Mouse (Mus musculus) liver, postnatal 0 days (tissue): ENCODE measurements around the gene Ccdc144b. TPM values are rescaled to one million over a fixed set of nuclear protein-coding genes. Genes with fewer than 3 reads are reported as not detected.

Experiments
- ATAC-seq: fragments of 200-750 bp; cut with Nextera tagmentation; 2 replicates; pipeline ENCODE4 v1.8.0; 2017; ENCODE audit warnings: mild to moderate bottlenecking, moderate library complexity
- DNase-seq: peaks from one replicate; pipeline ENCODE4 v3.0.0-alpha.2; 2016
- H3K27ac ChIP-seq: fragments of 300-500 bp; sonication (generic); 2 replicates; pipeline ENCODE4 v1.5.1; 2014; ENCODE audit warnings: antibody characterized with exemption, moderate library complexity, mild to moderate bottlenecking, low read depth
- H3K27me3 ChIP-seq: fragments of 300-500 bp; sonication (generic); 2 replicates; pipeline ENCODE4 v1.6.1; 2014; ENCODE audit warnings: low read length, control low read depth, mixed read lengths; ENCODE audit not compliant: insufficient read depth
- H3K36me3 ChIP-seq: fragments of 300-500 bp; sonication (generic); replicated peaks from 2 replicates; pipeline ENCODE4 v1.6.1; 2014; ENCODE audit warnings: mild to moderate bottlenecking, control low read depth, low read length, moderate library complexity, mixed read lengths; ENCODE audit not compliant: insufficient read depth
- H3K4me1 ChIP-seq: fragments of 300-500 bp; sonication (generic); 2 replicates; pipeline ENCODE4 v1.6.1; 2014; ENCODE audit warnings: antibody characterized with exemption, mild to moderate bottlenecking, control low read depth; ENCODE audit not compliant: insufficient read depth
- H3K4me2 ChIP-seq: fragments of 300-500 bp; sonication (generic); 2 replicates; pipeline ENCODE4 v1.6.1; 2014; ENCODE audit warnings: low read depth, mild to moderate bottlenecking, low read length, moderate library complexity, mixed read lengths
- H3K4me3 ChIP-seq: fragments of 300-500 bp; sonication (generic); 2 replicates; pipeline ENCODE4 v1.5.1; 2014; ENCODE audit warnings: low read depth, low read length
- H3K9ac ChIP-seq: fragments of 300-500 bp; sonication (generic); replicated peaks from 2 replicates; pipeline ENCODE4 v1.6.1; 2014; ENCODE audit warnings: mild to moderate bottlenecking, moderate library complexity
- H3K9me3 ChIP-seq: fragments of 300-500 bp; sonication (generic); 2 replicates; pipeline ENCODE4 v1.6.1; 2016; ENCODE audit warnings: mild to moderate bottlenecking, control low read depth, low read length, mixed read lengths
- CTCF ChIP-seq: sonication (generic); IDR thresholded peaks from 2 replicates; pipeline ENCODE4 v1.5.1; 2016; ENCODE audit warnings: antibody characterized with exemption, low read depth
- EP300 ChIP-seq: IDR thresholded peaks from 2 replicates; pipeline ENCODE4 v1.6.1; 2016; ENCODE audit warnings: antibody characterized with exemption, low read depth, mild to moderate bottlenecking
- WGBS: fragments of 180-500 bp; shearing (Covaris S2); extraction: QIAGEN DNeasy Blood & Tissue Kit; methylation state at CpG from one replicate; pipeline ENCODE4 v1.1.7; 2014; ENCODE audit not compliant: insufficient replicate concordance; 5-methylcytosine and 5-hydroxymethylcytosine counted together
- polyA plus RNA-seq: library from polyadenylated mRNA; unstranded; fragments of >200 nt; fragmentation: Nextera tagmentation; extraction: Ambion mirVana; gene quantifications from 2 replicates; pipeline ENCODE4 v1.2.1, GENCODE M21; 2015

Ccdc144b gene
- polyA plus RNA-seq, 1 experiment from 2014 or later: not detected

- H3K27ac ChIP-seq: no peak overlapping the region
- H3K9me3 ChIP-seq: no peaks in the 10 kb centered on the region
- TF ChIP-seq EP300: no peak
- no peak for TF ChIP-seq CTCF
- no peaks in the 10 kb centered on the region for H3K36me3 ChIP-seq
- DNase-seq: no peak
- H3K9ac ChIP-seq: no peak overlapping the region
- H3K4me2 ChIP-seq: no peak overlapping the region
- H3K27me3 ChIP-seq: no peaks in the 10 kb centered on the region
- H3K4me3 ChIP-seq: no peak overlapping the region
- no peaks in the 10 kb centered on the region for H3K4me1 ChIP-seq
- ATAC-seq: no peak
These were observed 8.8 kb downstream of the Ccdc144b start for GRCm38 (mm10) chr3:36044520-36044919.

DNA sequence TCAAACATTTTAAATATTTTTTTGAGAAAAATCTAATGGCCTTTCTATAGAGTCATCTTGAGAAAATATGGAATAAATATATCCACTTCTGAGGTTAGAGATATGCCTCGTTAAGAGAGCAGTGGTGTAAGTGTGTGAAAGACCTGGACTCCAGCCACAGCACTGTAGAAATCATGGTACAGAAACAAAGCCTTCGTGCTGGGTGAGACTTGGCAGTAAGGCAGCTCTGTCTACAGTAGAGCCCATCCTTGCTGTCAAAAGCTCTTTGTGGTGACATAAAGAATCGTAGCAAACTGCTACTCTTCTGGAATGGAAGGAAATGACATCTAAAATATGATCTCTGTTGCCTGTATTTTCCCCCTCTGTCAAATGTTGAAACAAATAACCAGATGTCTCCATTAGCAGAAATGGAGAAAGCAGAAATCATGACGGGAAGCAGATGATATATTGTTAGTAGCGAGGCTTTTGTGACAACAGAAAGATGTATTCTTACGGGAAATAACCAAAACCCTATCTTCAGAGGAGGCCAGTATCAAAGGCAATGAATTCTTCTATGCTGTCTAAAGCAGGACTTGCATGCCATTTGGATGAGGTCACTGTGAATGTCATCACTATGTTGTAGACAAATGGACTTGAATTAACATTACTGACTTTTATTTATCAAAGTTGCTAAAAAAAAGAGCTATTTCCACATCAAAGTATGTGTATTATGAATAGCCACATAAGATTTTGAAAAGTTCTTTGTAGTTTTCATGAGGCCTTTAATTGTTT lies 21.4 kb downstream of the Ccdc144b start:
- H3K36me3 ChIP-seq: no peaks in the 10 kb centered on the region
- no peaks in the 10 kb centered on the region for H3K27me3 ChIP-seq
- TF ChIP-seq CTCF: no peak
- no peak for TF ChIP-seq EP300
- H3K4me1 ChIP-seq: no peaks in the 10 kb centered on the region
- WGBS: 58% methylated on average over 6 of the region's 6 CpGs
- DNase-seq (no peak), ATAC-seq (no peak)
- H3K4me2 ChIP-seq: no peak overlapping the region
- H3K9me3 ChIP-seq: no peaks in the 10 kb centered on the region
- H3K9ac ChIP-seq: no peak overlapping the region
- H3K4me3 ChIP-seq: no peak overlapping the region
- H3K27ac ChIP-seq: no peak overlapping the region

DNA sequence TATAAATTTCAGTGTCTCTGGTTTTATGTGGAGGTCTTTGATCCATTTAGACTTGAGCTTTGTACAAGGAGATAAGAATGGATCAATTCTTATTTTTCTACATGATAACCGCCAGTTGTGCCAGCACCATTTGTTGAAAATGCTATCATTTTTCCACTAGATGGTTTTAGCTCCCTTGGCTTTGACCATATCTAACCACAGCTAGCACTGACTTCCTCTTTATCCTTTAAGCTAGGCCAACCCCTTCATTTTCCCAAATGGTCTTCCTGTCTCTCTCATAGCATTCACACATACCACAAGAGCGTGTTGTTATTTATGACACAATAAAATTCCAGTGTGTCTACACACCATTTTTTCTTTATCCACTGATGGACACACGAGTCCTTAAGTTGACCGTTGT lies 23.4 kb downstream of the Ccdc144b start:
- 58% methylated on average over 4 of the region's 4 CpGs for WGBS
- no peak for TF ChIP-seq EP300

GRCm38 (mm10) chr3:36025732-36026131 lies 27.6 kb downstream of the Ccdc144b start:
- Histone ChIP-seq H3K9me3 (no peaks in the 10 kb centered on the region), H3K4me1 (no peaks in the 10 kb centered on the region), H3K4me3 (no peak overlapping the region), H3K9ac (no peak overlapping the region), H3K36me3 (no peaks in the 10 kb centered on the region), H3K27me3 (no peaks in the 10 kb centered on the region), H3K4me2 (no peak overlapping the region), H3K27ac (no peak overlapping the region)
- TF ChIP-seq CTCF (no peak), EP300 (no peak)
- WGBS: 78% methylated on average over 6 of the region's 6 CpGs
- DNase-seq (no peak), ATAC-seq (no peak)

More for the DNA sequence above, 23.4 kb downstream of the Ccdc144b start:
- Histone ChIP-seq H3K4me2 (no peak overlapping the region), H3K9ac (no peak overlapping the region), H3K27ac (no peak overlapping the region), H3K27me3 (no peaks in the 10 kb centered on the region), H3K36me3 (no peaks in the 10 kb centered on the region), H3K4me3 (no peak overlapping the region), H3K4me1 (no peaks in the 10 kb centered on the region), H3K9me3 (no peaks in the 10 kb centered on the region)
- no peak for ATAC-seq
- DNase-seq: no peak

- Histone ChIP-seq H3K36me3 (no peaks in the 10 kb centered on the region), H3K27ac (no peak overlapping the region), H3K27me3 (no peaks in the 10 kb centered on the region), H3K9ac (no peak overlapping the region), H3K4me3 (no peak overlapping the region), H3K9me3 (no peaks in the 10 kb centered on the region), H3K4me1 (no peaks in the 10 kb centered on the region), H3K4me2 (no peak overlapping the region)
- WGBS: 70% methylated on average over 3 of the region's 3 CpGs
- no peak for DNase-seq
- TF ChIP-seq CTCF (no peak), EP300 (no peak)
- ATAC-seq: no peak
These were observed 42.1 kb downstream of the Ccdc144b start for GRCm38 (mm10) chr3:36011239-36011638.

GRCm38 (mm10) chr3:36008411-36009154 lies 44.8 kb downstream of the Ccdc144b start:
- Histone ChIP-seq H3K4me1 (no peaks in the 10 kb centered on the region), H3K27me3 (no peaks in the 10 kb centered on the region), H3K4me2 (no peak overlapping the region), H3K9ac (no peak overlapping the region), H3K4me3 (no peak overlapping the region), H3K9me3 (no peaks in the 10 kb centered on the region), H3K27ac (no peak overlapping the region), H3K36me3 (no peaks in the 10 kb centered on the region)
- DNase-seq: no peak
- WGBS: 70% methylated on average over 4 of the region's 4 CpGs
- no peak for ATAC-seq
- TF ChIP-seq EP300: no peak
- TF ChIP-seq CTCF: no peak
